ENCODE assay signal across 8 mouse cellular contexts in the genomic region with DNA sequence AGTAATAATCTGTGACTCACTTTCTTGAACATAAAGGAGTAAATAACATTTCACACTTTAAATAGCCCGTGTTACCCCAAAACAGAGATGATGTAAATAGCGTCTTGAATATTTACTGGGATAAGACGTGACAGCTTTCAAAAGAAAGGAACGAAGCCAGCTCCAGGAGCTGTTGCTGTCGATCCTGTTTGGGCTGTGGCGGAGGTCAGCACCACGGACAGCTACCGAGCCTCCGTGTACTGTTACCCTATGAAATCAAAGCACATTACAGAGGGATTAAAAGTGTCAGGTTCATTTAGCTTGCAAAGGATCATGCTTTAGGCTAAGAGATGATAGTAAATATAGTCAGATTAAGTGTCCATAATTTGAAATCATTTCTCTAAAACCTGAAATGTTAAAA.
DNase-seq lines count a peak whose midpoint lies in the region; ATAC-seq lines count a peak whose summit lies in the region.

No protein-coding gene starts in this region.

- H3K27ac ChIP-seq in hindbrain, embryonic 11.5 days (ENCODE audit: low read depth, low read length), result no peak overlapping the region
- H3K27ac ChIP-seq in hindbrain, embryonic 16.5 days (ENCODE audit: low read depth, low read length), result no peak overlapping the region
- H3K27ac ChIP-seq in limb, embryonic 10.5 days, result no peak overlapping the region
- no peak overlapping the region for H3K27ac ChIP-seq in forebrain, embryonic 13.5 days
- no peak overlapping the region for H3K27ac ChIP-seq in midbrain, embryonic 15.5 days

- DNase-seq in hindbrain, embryonic 11.5 days (ENCODE audit: low spot score), result peak; percentile 74
- peak; percentile 30 for DNase-seq in 416B (ENCODE audit: low read depth)
- peak; percentile 34 for DNase-seq in adrenal gland, adult 2 months
- DNase-seq in limb, embryonic 10.5 days (ENCODE audit: low spot score), result peak; percentile 78
- no peak for DNase-seq in layer of hippocampus, adult 9-11 months

- no peak overlapping the region for H3K4me2 ChIP-seq in hindbrain, embryonic 11.5 days (replicated peaks; ENCODE audit: low read depth, low read length)
- no peak overlapping the region for H3K4me2 ChIP-seq in hindbrain, embryonic 16.5 days (ENCODE audit: low read length)
- H3K4me2 ChIP-seq in forebrain, embryonic 13.5 days, result no peak overlapping the region
- H3K4me2 ChIP-seq in midbrain, embryonic 15.5 days, result no peak overlapping the region

- no peak overlapping the region for H3K9ac ChIP-seq in hindbrain, embryonic 11.5 days (ENCODE audit: low read depth, low read length)
- no peak overlapping the region for H3K9ac ChIP-seq in hindbrain, embryonic 16.5 days (ENCODE audit: low read depth, low read length)
- H3K9ac ChIP-seq in forebrain, embryonic 13.5 days, result no peak overlapping the region
- H3K9ac ChIP-seq in midbrain, embryonic 15.5 days, result no peak overlapping the region

- no peak overlapping the region for H3K4me3 ChIP-seq in hindbrain, embryonic 11.5 days (ENCODE audit: low read depth, low read length)
- no peak overlapping the region for H3K4me3 ChIP-seq in hindbrain, embryonic 16.5 days (ENCODE audit: low read length)
- no peak overlapping the region for H3K4me3 ChIP-seq in limb, embryonic 10.5 days
- no peak overlapping the region for H3K4me3 ChIP-seq in forebrain, embryonic 13.5 days
- H3K4me3 ChIP-seq in midbrain, embryonic 15.5 days, result no peak overlapping the region

- H3K27me3 ChIP-seq in hindbrain, embryonic 11.5 days (ENCODE audit: control insufficient read depth, insufficient read depth, low read length), result no peaks in the 10 kb centered on the region
- no peaks in the 10 kb centered on the region for H3K27me3 ChIP-seq in hindbrain, embryonic 16.5 days (replicated peaks; ENCODE audit: control insufficient read depth, insufficient read depth, low read length)
- no peaks in the 10 kb centered on the region for H3K27me3 ChIP-seq in limb, embryonic 10.5 days (ENCODE audit: low read depth, poor library complexity, severe bottlenecking)
- no peaks in the 10 kb centered on the region for H3K27me3 ChIP-seq in forebrain, embryonic 13.5 days
- no peaks in the 10 kb centered on the region for H3K27me3 ChIP-seq in midbrain, embryonic 15.5 days (replicated peaks)

- H3K4me1 ChIP-seq in hindbrain, embryonic 11.5 days (replicated peaks; ENCODE audit: control insufficient read depth, insufficient read depth, low read length), result no peaks in the 10 kb centered on the region
- no peaks in the 10 kb centered on the region; the same call in 1 of the 2 replicates for H3K4me1 ChIP-seq in hindbrain, embryonic 16.5 days (ENCODE audit: control insufficient read depth, insufficient read depth, low read depth, low read length)
- no peaks in the 10 kb centered on the region for H3K4me1 ChIP-seq in limb, embryonic 10.5 days
- no peaks in the 10 kb centered on the region for H3K4me1 ChIP-seq in forebrain, embryonic 13.5 days
- H3K4me1 ChIP-seq in midbrain, embryonic 15.5 days, result peaks cover 16% of the 10 kb centered on the region; the same call in 1 of the 2 replicates

- 10% methylated on average over 9 of the region's 9 CpGs for WGBS in hindbrain, embryonic 11.5 days
- WGBS in hindbrain, embryonic 16.5 days, result 10% methylated on average over 9 of the region's 9 CpGs
- WGBS in limb, embryonic 10.5 days, result 8% methylated on average over 9 of the region's 9 CpGs
- 9% methylated on average over 9 of the region's 9 CpGs for WGBS in forebrain, embryonic 13.5 days
- WGBS in midbrain, embryonic 15.5 days, result 7% methylated on average over 9 of the region's 9 CpGs

- H3K9me3 ChIP-seq in hindbrain, embryonic 11.5 days (ENCODE audit: control insufficient read depth, low read length), result no peaks in the 10 kb centered on the region
- H3K9me3 ChIP-seq in hindbrain, embryonic 16.5 days (ENCODE audit: control insufficient read depth, low read length), result no peaks in the 10 kb centered on the region
- no peaks in the 10 kb centered on the region for H3K9me3 ChIP-seq in limb, embryonic 10.5 days (replicated peaks)
- H3K9me3 ChIP-seq in forebrain, embryonic 13.5 days (replicated peaks), result no peaks in the 10 kb centered on the region
- H3K9me3 ChIP-seq in midbrain, embryonic 15.5 days, result no peaks in the 10 kb centered on the region

- no peak for ATAC-seq in hindbrain, embryonic 11.5 days (ENCODE audit: low FRiP score)
- ATAC-seq in hindbrain, embryonic 16.5 days, result no peak
- no peak for ATAC-seq in forebrain, embryonic 13.5 days
- no peak for ATAC-seq in midbrain, embryonic 15.5 days (replicated peaks)

- no peaks in the 10 kb centered on the region for H3K36me3 ChIP-seq in hindbrain, embryonic 11.5 days (ENCODE audit: control insufficient read depth, insufficient read depth, low read length)
- H3K36me3 ChIP-seq in hindbrain, embryonic 16.5 days (ENCODE audit: control insufficient read depth, insufficient read depth, low read length), result no peaks in the 10 kb centered on the region
- H3K36me3 ChIP-seq in limb, embryonic 10.5 days, result no peaks in the 10 kb centered on the region
- no peaks in the 10 kb centered on the region for H3K36me3 ChIP-seq in forebrain, embryonic 13.5 days (ENCODE audit: poor library complexity, severe bottlenecking)
- H3K36me3 ChIP-seq in midbrain, embryonic 15.5 days (replicated peaks), result no peaks in the 10 kb centered on the region
